Mouse (Mus musculus) spleen, adult 2 months (tissue): ENCODE results near the gene Eml2. TPM values are rescaled to one million over a fixed set of nuclear protein-coding genes. Genes with fewer than 3 reads are reported as not detected.

Source experiments
- DNase-seq, 2 experiments: peaks; one replicate each; pipeline versions ENCODE4 v3.0.0 to v3.0.0-alpha.2; 2012 to 2021; ENCODE audit warnings: low spot score in 2 of 2, low read depth in 1 of 2
- H3K27ac ChIP-seq: fragments of 200-500 bp; 2 replicates; pipeline ENCODE4 v1.5.1; 2012; ENCODE audit warnings: low read length, inconsistent platforms; ENCODE audit not compliant: insufficient read depth
- H3K27me3 ChIP-seq: fragments of 200-500 bp; 2 replicates; pipeline ENCODE4 v1.6.1; 2012; ENCODE audit warnings: mild to moderate bottlenecking, moderate library complexity, low read length, inconsistent platforms; ENCODE audit not compliant: control insufficient read depth, insufficient read depth
- H3K36me3 ChIP-seq: fragments of 200-500 bp; 2 replicates; pipeline ENCODE4 v1.6.1; 2012; ENCODE audit warnings: mild to moderate bottlenecking, low read length, inconsistent platforms; ENCODE audit not compliant: control insufficient read depth, insufficient read depth
- H3K4me1 ChIP-seq: fragments of 200-500 bp; 2 replicates; pipeline ENCODE4 v1.6.1; 2011; ENCODE audit warnings: inconsistent platforms; ENCODE audit not compliant: control insufficient read depth, insufficient read depth, insufficient read length
- H3K4me3 ChIP-seq: fragments of 200-500 bp; 2 replicates; pipeline ENCODE4 v1.5.1; 2011; ENCODE audit warnings: mild to moderate bottlenecking, inconsistent platforms; ENCODE audit not compliant: insufficient read depth, insufficient read length; ENCODE audit errors: extremely low read depth
- CTCF ChIP-seq: fragments of 200-500 bp; IDR thresholded peaks from 2 replicates; pipeline ENCODE4 v1.5.1; 2011; ENCODE audit warnings: mild to moderate bottlenecking, inconsistent platforms; ENCODE audit not compliant: insufficient read depth, insufficient read length, insufficient replicate concordance; ENCODE audit errors: extremely low read depth
- POLR2A ChIP-seq: fragments of 200-500 bp; IDR thresholded peaks from 2 replicates; pipeline ENCODE4 v1.6.1; 2011; ENCODE audit warnings: low read depth, low read length, inconsistent platforms
- WGBS: fragments of 180-500 bp; shearing (Covaris S2); methylation state at CpG from one replicate; pipeline ENCODE4 v1.1.7; 2018; 5-methylcytosine and 5-hydroxymethylcytosine counted together
- polyA plus RNA-seq: library from polyadenylated mRNA; depleted of rRNA; stranded (reverse); fragments of >200 nt; gene quantifications from 2 replicates; pipeline ENCODE4 v1.2.3, GENCODE M21; 2012; rRNA removed

Gene Eml2
- polyA plus RNA-seq, 1 experiment: 27.9 TPM

GRCm38 (mm10) chr7:19255395-19255794 lies 79.2 kb downstream of the Eml2 start:
- TF ChIP-seq CTCF: no peak
- TF ChIP-seq POLR2A: no peak
- Histone ChIP-seq H3K27me3 (no peaks in the 10 kb centered on the region), H3K4me3 (no peak overlapping the region), H3K27ac (no peak overlapping the region), H3K4me1 (peaks cover 4% of the 10 kb centered on the region; the same call in 1 of the 2 replicates), H3K36me3 (peaks cover 32% of the 10 kb centered on the region)
- DNase-seq: no peak
- 94% methylated on average over 17 of the region's 17 CpGs for WGBS

Other genes with a start within 250 kb of the Eml2 start
- not detected in 2 replicates for gene Nanos2, start 189.0 kb upstream of the Eml2 start, polyA plus RNA-seq
- 2.5 and 4.0 TPM in 2 replicates for gene Mypop, start 185.2 kb upstream of the Eml2 start, polyA plus RNA-seq
- gene Irf2bp1, start 172.4 kb upstream of the Eml2 start, polyA plus RNA-seq: 23.8 and 32.9 TPM in 2 replicates
- 0.38 and 0.49 TPM in 2 replicates for gene Foxa3, start 152.9 kb upstream of the Eml2 start, polyA plus RNA-seq
- 67.2 and 88.3 TPM in 2 replicates for gene Sympk, start 152.0 kb upstream of the Eml2 start, polyA plus RNA-seq
- gene Rsph6a, start 121.7 kb upstream of the Eml2 start, polyA plus RNA-seq: 0.06 TPM in 1 of 2 replicates, not detected in the other
- gene Dmwd, start 100.2 kb upstream of the Eml2 start, polyA plus RNA-seq: 26.6 and 31.9 TPM in 2 replicates
- gene Dmpk, start 92.6 kb upstream of the Eml2 start, polyA plus RNA-seq: 175 and 182 TPM in 2 replicates
- 9.1 and 9.8 TPM in 2 replicates for gene Six5, start 81.8 kb upstream of the Eml2 start, polyA plus RNA-seq
- 0.02 TPM in 1 of 2 replicates, not detected in the other for gene Gm4969, start 58.1 kb upstream of the Eml2 start, polyA plus RNA-seq
- 15.4 and 16.5 TPM in 2 replicates for gene Fbxo46, start 56.6 kb upstream of the Eml2 start, polyA plus RNA-seq
- gene Qpctl, start 27.1 kb upstream of the Eml2 start, polyA plus RNA-seq: 7.7 and 12.3 TPM in 2 replicates
- 17.0 and 19.0 TPM in 2 replicates for gene Snrpd2, start 26.7 kb upstream of the Eml2 start, polyA plus RNA-seq
- 0.07 and 0.08 TPM in 2 replicates for gene Gipr, start 10.3 kb upstream of the Eml2 start, polyA plus RNA-seq
- 6.5 and 9.3 TPM in 2 replicates for gene Gpr4, start 36.1 kb downstream of the Eml2 start, polyA plus RNA-seq
- gene Opa3, start 51.9 kb downstream of the Eml2 start, polyA plus RNA-seq: 14.7 and 17.7 TPM in 2 replicates
- 335 and 437 TPM in 2 replicates for gene Vasp, start 95.4 kb downstream of the Eml2 start, polyA plus RNA-seq
- 2.1 and 3.3 TPM in 2 replicates for gene Ppm1n, start 103.6 kb downstream of the Eml2 start, polyA plus RNA-seq
- gene Rtn2, start 106.2 kb downstream of the Eml2 start, polyA plus RNA-seq: 7.7 and 9.1 TPM in 2 replicates
- gene Fosb, start 133.6 kb downstream of the Eml2 start, polyA plus RNA-seq: 1.6 and 1.9 TPM in 2 replicates
- 28.2 and 29.9 TPM in 2 replicates for gene Ercc1, start 168.4 kb downstream of the Eml2 start, polyA plus RNA-seq
- gene Cd3eap, start 183.1 kb downstream of the Eml2 start, polyA plus RNA-seq: 5.8 and 5.9 TPM in 2 replicates
- gene Ppp1r13l, start 183.3 kb downstream of the Eml2 start, polyA plus RNA-seq: 2.2 and 2.5 TPM in 2 replicates
- 51.8 and 62.2 TPM in 2 replicates for gene Ercc2, start 205.6 kb downstream of the Eml2 start, polyA plus RNA-seq
- 2.3 and 3.9 TPM in 2 replicates for gene Klc3, start 227.7 kb downstream of the Eml2 start, polyA plus RNA-seq
- 0.62 and 0.92 TPM in 2 replicates for gene Ckm, start 228.4 kb downstream of the Eml2 start, polyA plus RNA-seq